Mouse (Mus musculus) mature B cell (primary cell): ENCODE results near the gene Rai14.

Source experiments
- in situ Hi-C: fragments of 300-500 bp; cut with MboI; formaldehyde crosslinking; loops from 2 replicates; pipeline ENCODE4 v1.14.3; 2019

The Rai14 gene

DNA sequence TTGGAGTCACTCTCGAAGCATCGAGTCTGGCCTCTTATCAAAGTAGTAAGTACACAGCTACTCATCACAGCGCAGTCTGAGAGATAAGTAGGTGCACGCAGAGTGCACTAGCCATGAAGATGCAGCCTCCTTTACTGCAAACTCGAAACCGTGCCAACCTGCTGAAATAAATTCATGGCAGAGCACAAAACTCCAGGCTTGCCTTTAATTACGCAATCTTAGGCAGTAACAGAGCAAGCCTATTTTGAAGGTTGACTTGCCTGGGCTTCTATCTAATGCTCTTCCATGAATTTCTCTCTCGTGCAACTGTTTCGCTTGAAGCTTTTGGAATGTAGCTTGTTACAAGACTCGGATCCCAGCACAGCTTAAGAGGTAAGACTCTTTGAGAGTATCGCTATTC is 25.1 kb downstream of the Rai14 start:
- in situ Hi-C loops: no loop called here

DNA sequence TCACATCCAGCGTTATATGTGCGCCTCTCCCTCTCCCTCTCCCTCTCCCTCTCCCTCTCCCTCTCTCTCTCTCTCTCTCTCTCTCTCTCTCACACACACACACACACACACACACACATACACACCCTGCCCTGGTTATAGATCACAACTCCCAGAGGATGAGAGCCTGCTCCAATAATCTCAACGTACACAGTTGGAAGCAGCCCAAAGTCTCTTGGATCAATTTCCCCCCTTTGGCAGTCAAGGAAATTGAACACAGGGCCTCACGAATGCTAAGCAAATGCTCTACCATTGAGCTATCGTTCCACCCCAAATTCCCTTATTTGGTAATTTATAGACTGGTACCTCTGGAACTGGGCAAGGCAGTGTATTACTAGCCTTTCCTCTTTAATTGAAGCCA is 25.7 kb downstream of the Rai14 start:
- in situ Hi-C loops: no loop called here

DNA sequence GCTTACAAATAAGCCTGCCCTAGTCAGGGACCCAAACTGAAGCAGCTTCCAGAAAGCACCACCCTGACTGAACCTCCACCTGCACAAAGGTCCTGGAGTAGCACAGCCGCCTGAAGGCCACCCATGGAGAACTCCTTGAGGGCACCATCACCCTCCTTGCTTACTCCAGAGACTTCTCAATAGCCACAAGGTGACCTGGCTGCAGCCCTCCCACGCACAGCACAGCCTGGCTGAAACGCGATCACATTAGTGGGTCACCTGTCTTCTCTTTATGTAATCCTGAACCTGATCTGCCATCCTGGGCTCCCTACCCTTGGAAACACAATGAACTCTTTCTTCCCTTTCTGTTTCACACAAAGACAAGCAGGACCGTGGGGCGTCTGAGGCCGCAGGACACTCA is 27.1 kb downstream of the Rai14 start:
- in situ Hi-C loops: no loop called here

DNA sequence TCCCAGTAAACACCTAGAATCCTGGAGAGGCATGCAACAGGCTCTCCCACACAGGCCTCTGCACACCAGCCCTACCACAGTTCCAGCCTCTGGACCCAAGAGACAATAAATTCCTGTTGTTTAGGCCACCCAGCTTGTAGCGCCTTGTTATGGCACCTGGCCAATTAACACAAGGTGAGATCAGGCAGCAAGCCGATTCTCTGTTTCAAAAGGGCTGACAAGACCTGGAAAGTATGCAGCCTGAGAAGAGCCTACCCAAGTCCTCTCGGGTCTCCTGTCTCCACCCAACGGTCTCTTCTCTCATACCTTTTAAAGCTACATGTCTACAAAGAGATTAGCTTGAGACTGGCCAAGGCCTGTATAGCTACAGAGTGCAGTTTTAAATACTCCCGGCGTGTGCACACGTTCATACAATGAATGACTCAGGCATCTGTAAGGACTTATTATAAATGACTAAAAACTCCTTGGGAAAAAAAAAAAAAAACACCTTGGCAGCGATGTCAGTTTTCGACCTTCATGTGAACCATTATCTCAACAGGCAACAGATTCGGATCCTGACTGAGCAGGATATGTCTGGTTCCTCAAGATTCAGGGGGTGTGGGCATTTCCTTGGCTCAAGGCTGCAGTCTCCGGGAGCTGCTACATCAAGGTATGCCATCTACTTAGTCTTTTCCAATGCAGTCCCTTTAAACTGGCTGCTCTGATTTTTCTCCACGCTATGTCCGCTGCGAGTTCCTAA is 28.6 kb downstream of the Rai14 start:
- in situ Hi-C loops: no loop called here

DNA sequence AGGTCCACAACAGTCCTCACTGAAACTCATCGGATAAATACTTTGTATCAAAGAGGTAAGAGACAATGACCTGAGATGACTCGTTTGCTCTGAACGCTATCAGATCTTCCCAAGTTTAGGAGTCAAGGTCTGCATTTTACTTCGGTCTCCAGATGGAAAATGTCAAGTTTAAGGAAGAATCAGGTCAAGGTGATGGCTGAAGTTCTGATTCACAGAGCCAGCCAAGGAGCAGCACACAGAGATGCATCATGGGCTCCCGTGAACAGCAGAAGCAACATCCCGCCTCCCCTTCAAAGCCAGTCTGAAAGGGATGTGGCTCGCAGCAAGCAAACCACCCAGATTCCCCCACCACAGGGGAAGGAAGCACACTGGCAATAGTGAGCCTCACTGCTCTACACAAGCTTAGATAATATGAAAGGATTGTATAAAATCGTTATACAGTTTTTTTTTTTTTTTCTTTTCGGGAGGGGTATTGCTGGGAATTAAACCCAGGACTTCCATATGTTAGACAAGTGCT is 30.7 kb downstream of the Rai14 start:
- in situ Hi-C loops: no loop called here

DNA sequence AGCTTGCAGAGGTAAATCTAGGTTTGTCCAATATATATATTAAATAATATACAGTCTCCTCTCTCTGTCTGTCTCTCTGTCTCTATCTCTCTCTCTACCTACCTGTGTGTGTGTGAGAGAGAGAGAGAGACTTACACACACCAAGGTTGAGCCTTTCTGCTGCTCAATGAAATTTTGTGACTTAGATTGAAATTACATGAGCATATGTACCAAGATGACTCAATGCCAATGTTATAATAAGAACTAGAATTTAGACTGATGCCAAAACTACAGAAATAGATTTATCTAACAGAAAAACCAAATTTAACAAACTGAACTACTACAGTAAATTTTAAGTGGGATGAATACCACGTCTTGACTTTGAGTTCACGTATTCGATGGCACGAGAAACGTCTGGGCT is 33.9 kb downstream of the Rai14 start:
- in situ Hi-C loops: no loop called here

DNA sequence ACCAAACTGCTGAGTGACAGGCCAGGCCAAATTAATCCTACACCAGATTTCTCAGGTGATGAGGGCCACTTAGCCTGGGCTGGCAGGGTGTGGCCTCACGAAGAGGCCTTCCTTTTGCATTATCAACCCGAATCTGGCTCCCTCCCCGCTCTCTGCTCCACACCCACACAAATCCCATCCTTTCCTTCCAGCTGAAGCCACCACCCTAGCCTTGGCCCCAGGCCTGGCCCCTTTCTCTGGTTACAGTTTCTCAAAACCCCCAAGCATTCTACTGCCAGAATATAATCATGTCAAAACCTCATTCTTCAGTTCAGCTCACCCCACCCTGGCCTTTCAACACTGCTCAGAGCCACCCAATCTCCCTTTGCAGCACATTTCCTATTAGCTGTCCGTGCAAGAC is 34.9 kb downstream of the Rai14 start:
- in situ Hi-C loops: no loop called here

DNA sequence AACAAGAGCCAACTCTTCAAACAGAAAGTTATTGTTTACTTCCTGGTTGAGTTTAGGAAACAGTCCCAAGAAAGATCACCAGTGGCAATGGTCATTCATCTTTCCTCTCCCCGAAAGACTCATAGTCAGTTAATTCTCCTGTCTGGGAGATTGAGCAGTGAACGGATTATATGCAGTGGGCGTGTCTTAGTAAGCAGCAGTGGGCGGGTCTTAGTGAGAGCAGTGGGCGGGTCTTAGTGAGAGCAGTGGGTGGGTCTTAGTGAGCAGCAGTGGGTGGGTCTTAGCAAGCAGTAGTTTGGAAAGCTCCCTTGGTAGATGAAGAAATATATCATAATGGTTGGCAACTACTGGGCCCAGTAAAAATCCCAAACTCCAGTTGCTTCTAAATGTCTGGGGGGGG is 38.6 kb downstream of the Rai14 start:
- in situ Hi-C loops: no loop called here

DNA sequence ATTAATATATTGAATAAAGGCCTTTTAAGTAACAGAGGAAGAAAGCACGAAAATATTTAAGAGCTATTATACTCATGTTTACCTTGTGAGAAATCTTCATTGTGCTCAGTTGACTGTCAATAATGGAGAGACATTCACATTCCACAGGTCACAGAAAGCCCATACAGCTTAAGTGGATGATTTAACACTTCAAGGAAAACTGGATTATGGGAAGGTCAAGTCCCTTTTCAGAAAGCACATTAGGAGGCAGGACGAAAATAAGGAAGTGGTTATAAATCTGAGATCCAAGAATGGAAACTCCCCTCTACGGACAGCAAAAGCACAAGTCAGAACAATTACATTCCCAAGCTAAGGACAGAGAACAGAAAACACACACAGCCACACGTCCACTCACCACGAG is 41.5 kb downstream of the Rai14 start:
- in situ Hi-C loops: no loop called here

DNA sequence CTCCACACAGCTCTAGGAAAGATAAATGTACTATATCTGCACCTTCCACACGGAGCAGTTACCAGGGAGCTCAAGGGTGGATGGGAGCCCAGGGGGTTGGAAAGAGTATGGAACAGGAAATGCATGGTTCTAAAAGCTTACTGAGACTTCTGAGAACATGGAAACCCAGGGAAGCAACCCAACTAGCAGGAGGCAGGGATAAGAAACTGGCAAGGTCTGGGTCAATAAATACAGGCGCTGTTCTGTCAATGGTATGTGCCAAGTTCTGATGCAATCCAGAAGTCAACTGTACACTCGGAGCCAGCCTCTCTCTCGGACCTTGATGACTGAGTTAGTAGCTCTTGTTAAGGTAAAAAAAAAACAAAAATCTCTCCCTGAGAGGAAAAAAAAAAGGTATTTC is 42.6 kb downstream of the Rai14 start:
- in situ Hi-C loops: no loop called here

DNA sequence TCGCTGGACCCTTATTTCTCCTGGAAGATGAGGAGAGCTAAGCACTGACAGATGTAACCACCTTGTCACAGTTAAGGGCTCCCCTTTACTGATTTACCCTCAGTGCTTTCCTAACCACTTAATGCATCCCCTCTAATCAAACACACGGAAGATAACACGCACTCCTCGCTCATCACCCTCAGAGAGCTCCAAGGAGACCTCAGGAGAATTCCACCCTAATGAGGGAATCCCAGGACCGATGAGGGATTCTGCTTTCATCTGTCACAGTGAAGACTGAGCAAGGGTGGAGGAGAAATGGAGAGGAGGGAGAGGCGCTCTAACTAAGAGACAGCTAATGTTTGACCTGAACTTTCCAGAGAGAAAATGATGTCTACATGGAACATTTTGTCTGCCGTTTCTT is 44.3 kb downstream of the Rai14 start:
- in situ Hi-C loops: no loop called here

DNA sequence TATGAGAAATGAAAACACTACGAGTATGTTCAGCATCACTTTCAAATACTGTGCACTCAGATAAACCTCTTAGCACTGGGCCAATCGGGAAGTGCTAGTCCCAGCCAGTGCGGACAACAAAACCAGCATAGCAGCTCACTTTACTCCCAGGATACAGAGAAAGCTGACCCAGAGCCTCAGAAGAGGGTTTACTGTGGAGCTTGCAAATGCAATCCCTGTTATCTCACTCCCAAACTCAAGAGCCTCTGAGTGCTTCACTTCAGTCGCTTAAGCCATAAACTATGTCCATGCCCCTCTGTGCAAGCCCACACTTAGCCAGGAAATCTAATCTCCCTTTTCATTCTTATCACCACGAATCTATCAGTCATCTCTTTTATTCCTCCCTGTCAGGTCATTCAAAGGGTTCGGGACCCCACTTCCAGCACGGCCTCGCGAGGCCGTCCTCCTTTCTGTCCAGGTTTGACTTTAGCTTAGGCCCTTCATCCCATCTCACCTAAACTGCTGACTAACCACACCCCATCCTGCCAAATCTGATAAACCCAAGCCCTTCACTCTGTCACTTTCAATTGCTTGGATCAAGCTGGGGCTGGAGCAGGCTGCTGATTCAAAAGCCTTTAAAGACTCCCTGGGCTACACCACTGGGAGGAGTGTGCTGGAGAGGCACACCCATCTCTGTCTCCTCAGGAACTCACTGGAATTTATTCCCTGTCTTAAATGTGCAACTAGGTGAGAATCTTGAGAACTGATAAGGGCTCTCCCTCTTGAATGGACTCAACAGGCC is 46.1 kb downstream of the Rai14 start:
- in situ Hi-C loops: no loop called here

DNA sequence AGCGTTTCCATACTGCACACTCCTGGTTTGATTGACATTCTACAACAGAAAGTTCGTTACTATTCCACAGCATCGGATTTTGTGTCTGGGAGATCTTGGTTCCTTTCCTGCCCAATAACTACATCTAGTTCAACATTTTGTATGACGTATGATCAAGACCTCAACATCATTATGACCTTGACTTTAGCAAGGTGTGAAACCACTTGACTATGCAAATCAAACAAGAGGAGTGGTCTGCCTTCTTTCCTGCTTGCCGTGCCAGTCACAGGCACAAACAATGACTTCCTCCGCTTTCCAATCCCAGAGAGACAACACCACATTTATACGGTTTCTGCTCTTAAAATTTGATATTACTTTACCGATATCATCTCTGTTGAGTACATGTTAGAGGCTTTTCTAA is 48.6 kb downstream of the Rai14 start:
- in situ Hi-C loops: no loop called here

DNA sequence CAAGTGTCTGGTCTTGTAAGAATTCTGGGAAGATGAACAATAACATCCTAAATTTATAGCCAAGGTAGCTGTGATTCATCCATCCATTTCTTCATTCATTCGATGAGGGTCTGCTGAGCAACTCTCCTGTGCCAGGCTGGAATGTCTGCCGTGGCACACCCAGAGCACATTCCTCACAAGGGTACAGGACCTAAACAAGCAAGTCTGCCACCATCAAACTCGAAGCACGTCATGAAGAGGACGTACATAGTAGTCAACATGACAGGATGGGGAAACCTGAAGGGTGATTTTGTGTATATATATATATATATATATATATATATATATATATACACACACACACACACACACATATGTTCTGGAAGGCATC is 49.9 kb downstream of the Rai14 start:
- in situ Hi-C loops: no loop called here

DNA sequence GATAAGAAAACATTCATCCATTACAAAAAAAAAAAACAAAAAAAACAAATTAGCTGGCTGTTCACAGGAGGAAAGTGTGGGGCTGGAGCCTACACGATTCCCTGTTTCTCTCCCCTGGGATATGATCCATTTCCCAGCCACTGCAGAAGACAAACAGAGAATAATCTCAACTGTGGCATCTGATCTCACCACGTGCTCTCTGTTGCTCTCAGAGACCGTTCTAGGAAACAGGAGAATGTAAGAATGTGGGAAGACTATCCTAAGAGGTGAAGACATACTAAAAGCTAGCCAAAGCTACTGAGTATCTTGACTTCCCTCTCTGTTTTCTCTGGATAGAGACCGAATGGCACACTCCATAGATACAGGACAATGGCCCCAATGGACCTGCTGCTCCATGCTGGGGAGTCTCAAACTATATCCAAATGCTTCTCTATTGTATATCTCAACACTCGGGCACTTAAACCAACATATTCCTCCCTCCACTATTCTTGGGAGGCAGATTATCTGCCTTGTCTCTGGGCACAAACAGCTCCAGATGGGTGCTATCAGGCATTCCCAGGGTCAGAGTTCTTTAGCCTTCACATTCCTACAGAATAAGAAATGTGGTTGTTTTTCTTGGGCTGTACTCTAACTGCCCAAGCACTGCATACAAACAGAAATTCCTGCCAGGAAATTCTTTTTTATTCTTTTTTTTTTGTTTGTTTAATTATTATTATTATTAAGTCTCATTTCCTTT is 50.5 kb downstream of the Rai14 start:
- in situ Hi-C loops: no loop called here

DNA sequence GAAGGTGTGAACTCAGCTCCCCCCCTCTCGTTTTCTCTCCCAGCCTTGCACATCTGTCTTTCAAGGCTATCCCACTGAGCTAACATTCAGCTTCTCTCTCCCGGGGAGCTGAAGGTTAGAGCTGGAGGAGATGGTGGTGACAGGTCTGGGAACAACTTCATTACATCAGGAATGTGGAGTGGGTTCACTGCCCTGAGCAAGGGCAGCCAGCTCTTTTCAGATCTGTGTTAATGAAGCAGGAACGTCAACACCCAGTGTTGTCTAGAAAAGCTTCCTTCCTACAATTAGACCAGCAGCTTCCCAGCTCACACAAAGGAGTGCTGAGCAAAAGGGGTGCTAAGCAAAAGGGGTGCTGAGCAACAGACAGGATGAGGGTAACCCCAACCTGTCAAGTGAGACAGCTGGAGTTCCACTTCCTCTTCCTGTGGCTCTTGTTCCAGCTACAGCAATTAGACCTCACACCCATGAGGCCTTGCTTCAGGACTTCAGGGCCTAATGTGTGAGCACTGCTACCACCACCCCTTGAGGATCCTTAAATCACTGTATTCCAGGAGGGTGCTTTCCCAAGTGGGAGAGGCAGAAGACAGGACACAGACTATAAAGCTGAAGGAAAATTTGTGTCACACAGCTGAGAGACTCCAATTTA is 52.3 kb downstream of the Rai14 start:
- in situ Hi-C loops: no loop called here

DNA sequence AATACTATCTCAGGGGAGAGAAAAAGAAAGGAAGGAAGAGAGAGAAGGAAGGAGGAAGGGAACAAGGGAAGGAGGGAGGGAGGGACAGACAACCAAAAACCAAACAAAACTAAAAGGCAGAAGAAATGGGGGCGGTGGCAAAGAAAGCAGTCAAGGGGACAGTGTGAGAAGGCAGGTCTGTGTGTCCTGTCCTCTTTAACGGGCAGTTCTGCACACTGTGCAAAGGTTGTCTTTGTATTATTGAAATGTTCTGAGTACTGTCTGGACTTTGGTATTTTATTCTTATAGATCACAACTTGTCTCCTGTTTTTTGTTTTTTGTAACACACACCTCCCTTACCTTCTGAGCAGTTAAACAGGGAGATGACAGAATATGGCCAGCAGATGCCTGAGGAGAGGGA is 55.6 kb downstream of the Rai14 start:
- in situ Hi-C loops: no loop called here

DNA sequence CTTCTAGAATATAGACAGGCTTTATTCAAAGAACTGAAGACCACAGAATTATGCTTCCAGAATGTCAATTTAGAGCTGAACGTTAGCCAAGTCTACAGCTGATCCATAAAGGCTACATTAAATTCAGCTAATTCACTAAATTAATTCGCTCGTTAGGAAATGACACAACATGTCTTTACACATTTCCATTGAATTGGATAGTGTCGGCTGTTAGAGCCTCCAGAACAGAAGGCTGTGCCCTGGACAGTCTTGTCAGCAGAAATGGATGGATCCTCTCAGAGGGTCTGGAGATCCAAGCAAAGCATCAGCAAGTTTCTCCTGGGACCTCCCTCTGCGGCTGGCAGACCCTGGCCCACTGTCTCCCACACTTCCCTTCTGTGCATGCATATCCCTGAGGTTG is 58.3 kb downstream of the Rai14 start:
- in situ Hi-C loops: no loop called here

DNA sequence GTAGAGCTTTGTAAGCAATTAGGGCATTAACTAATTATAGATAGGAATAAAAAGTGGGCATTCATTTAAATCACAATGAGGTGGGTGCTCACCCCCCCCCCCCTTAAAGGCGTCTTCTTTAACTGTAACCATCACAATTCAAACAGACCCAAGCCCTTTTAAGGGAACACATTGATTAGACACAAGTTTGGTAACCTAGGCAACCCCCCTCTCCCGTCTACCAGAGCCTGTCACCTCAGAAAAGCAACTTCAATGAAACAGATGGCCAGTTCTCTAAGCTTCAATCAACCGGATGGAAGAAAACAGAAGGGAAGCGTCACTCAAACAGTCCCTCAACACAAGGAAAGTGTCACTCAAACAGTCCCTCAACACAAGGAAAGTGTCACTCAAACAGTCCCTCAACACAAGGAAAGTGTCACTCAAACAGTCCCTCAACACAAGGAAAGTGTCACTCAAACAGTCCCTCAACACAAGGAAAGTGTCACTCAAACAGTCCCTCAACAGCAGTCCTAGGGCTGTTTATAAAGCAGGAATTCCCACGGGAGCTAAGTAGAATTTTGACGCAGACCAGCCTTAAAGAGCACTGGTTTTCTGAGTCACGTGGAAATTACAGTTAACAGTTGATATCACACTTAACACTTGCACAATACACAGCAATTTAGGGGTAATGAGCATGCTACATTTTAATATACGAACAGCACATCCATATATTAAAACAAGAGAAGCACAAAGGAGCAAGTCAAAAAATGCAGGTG is 59.1 kb downstream of the Rai14 start:
- in situ Hi-C loops: no loop called here

DNA sequence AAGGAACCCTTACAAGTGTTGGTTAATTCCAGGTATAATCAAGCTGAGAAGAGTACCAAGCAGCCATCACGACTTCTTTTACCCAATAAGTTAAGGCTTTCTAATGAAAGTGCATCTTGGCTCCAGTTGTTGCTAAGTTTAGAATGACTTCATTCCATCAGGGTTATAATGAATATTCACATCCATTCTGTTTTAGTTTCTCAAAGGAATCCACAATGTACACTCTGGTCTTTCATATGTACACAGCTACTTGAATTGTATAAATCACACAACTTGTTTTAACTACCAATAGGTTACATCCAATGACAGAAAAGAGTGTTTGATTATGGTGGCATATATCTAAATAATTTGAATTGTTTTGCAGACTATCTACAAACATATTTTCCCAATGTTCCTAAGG is 59.7 kb downstream of the Rai14 start:
- in situ Hi-C loops: no loop called here

DNA sequence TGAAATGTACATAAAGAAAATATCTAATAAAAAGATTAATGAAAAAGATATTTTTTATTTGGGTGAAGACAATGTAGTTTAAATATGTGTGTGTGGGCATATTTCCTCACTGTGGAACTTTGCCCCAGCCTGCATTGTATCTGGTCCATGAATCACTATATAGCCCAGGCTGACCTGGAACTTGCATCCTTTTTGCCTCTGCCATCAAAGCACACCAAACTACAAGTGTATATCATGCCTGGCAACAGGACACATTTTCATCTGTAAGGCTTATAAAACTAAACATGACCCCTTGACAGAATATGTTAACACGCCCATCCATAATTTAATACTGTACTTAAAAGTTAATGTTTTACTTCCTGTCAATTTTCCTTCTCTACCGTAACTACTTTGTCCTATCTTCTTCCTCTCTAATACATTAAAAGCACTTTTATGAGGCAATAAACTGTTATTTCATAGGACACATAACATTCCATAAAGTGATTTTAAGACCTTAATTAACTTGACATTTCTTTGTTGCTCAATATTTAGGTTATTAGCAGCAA is 61.4 kb downstream of the Rai14 start:
- in situ Hi-C loops: no loop called here
